Mouse (Mus musculus): ENCODE data around the gene Map2. TPM values are rescaled to one million over a fixed set of nuclear protein-coding genes. Genes with fewer than 3 reads are reported as not detected.

Map2 gene
- polyA plus RNA-seq, 1 experiment from 2014 or later = 14.3 TPM

DNA sequence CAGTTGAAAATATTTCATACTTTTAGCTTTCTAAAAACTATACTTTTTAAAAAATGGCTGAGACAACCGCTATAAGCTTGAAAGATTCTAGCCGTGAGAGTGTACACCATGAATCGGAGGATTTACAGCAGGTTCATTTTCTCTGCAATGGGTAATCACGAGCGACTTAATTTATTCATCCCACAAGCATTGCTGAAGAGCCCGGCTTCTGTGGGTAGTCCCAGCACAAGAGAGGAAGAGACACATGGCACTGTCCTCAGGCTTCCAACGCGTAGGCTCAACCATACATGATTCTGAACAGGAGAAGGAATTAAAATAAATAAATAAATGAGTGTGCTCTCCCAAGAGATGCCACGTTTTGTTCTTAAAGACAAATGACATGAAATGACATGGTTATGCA is 148.4 kb downstream of the Map2 start:
- Histone ChIP-seq H3K36me3 (no peaks in the 10 kb centered on the region), H3K27me3 (no peaks in the 10 kb centered on the region), H3K9me3 (no peaks in the 10 kb centered on the region), H3K4me1 (no peaks in the 10 kb centered on the region), H3K27ac (no peak overlapping the region), H3K4me2 (no peak overlapping the region), H3K4me3 (no peak overlapping the region), H3K9ac (no peak overlapping the region)
- 82% methylated on average over 9 of the region's 9 CpGs for WGBS
- no peak for ATAC-seq (ENCODE audit: borderline replicate concordance, extremely low read depth, low FRiP score, low TSS enrichment)

DNA sequence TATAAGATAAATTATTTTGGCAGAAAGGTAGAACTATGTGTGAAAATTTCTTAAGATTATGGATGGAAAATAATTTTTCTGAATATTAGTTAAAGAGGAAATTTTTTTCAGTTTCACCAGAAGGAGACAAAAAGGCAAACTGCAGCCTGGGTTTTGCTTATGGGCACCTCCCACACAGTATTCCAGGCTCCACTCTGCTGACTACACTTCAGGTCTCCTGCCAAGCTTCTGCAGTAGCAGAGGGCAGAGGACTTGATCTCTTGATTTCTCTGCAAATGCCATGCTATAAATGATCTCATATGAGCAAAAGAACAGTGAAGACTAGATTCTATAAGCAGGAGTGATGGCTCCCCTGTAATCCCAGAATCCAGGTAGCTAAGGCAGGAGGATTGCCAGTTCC is 149.9 kb downstream of the Map2 start:
- Histone ChIP-seq H3K4me2 (no peak overlapping the region), H3K9me3 (no peaks in the 10 kb centered on the region), H3K27ac (no peak overlapping the region), H3K4me1 (no peaks in the 10 kb centered on the region), H3K9ac (no peak overlapping the region), H3K27me3 (no peaks in the 10 kb centered on the region), H3K4me3 (no peak overlapping the region), H3K36me3 (no peaks in the 10 kb centered on the region)
- no peak for ATAC-seq (ENCODE audit: borderline replicate concordance, extremely low read depth, low FRiP score, low TSS enrichment)

DNA sequence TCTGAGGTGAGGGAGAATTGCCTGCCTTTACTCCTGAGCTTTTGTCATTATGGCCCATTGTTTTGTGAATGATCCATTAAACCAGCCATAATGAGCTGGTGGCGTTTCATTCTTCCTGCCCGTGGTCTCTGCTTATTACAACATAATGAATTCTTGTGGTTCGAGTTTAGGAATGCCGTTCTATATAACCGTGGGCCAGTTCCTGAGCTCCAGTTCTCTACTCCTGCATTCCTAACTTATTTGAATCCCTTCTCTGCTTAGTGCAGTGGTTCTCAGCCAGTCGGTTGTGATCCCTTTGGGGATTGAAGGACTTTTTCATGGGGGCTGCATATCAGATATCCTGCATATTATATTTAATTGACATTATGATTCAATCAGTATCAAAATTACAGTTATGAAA is 153.9 kb downstream of the Map2 start:
- Histone ChIP-seq H3K36me3 (no peaks in the 10 kb centered on the region), H3K9me3 (no peaks in the 10 kb centered on the region)

DNA sequence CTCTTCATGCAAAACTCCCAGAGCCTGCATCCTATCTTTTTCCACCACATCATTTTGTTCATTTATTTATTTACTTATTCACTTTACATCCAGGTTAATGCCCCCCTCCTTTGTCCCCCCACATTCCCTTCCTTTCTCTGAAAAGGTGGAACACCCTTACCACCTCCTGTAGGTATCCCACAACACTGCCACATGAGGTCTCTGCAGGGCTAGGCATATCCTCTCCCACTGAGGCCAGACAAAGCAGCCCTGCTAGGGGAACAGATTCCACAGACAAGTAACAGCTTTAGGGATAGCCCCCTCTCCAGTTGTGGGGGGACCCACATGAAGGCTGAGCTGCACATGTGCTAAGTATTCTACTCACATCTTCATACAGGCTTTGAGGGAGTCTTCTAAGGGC is 154.5 kb downstream of the Map2 start:
- no peak for ATAC-seq (ENCODE audit: borderline replicate concordance, extremely low read depth, low FRiP score, low TSS enrichment)
- no peaks in the 10 kb centered on the region for H3K27me3 ChIP-seq
- H3K4me2 ChIP-seq = no peak overlapping the region
- no peak overlapping the region for H3K9ac ChIP-seq
- H3K4me1 ChIP-seq = no peaks in the 10 kb centered on the region
- H3K36me3 ChIP-seq = no peaks in the 10 kb centered on the region
- H3K9me3 ChIP-seq = no peaks in the 10 kb centered on the region
- no peak overlapping the region for H3K27ac ChIP-seq
- H3K4me3 ChIP-seq = no peak overlapping the region

More for the DNA sequence above, 153.9 kb downstream of the Map2 start:
- H3K4me2 ChIP-seq = no peak overlapping the region
- H3K27me3 ChIP-seq = no peaks in the 10 kb centered on the region
- 66% methylated on average over 6 of the region's 6 CpGs for WGBS
- H3K4me3 ChIP-seq = no peak overlapping the region
- H3K9ac ChIP-seq = no peak overlapping the region
- H3K4me1 ChIP-seq = no peaks in the 10 kb centered on the region
- no peak overlapping the region for H3K27ac ChIP-seq
- no peak for ATAC-seq (ENCODE audit: borderline replicate concordance, extremely low read depth, low FRiP score, low TSS enrichment)

DNA sequence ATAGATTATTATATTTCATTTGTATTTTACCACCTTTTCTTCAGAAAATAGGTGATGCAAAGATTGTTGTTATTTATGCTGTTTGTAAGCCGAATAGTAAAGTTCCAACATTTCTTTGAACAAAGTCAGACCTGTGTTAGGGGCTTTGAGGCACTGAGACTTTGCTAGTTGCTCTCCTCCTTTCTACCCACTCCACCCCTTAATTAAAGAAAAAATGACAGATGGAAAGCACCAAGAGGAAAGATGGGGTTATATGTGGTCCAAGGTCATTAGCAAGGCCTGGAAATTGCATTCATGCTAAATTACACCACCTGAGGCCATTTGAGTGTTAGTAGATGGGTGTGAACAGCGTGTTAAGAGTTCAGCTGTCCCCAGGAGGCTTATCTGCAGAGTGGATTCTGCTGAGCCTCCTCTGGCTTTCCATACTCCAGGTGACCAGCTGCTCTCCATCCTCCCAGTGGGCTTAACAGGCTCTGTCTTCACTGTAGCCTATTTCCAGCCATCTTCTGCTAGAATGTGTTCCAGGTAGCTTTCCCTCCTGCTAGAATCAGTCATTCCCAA is 160.7 kb downstream of the Map2 start:
- Histone ChIP-seq H3K9ac (no peak overlapping the region), H3K4me1 (no peaks in the 10 kb centered on the region), H3K36me3 (no peaks in the 10 kb centered on the region), H3K27ac (no peak overlapping the region), H3K4me2 (no peak overlapping the region), H3K4me3 (no peak overlapping the region), H3K27me3 (no peaks in the 10 kb centered on the region), H3K9me3 (no peaks in the 10 kb centered on the region)
- 86% methylated on average over 2 of the region's 2 CpGs for WGBS
- no peak for ATAC-seq (ENCODE audit: borderline replicate concordance, extremely low read depth, low FRiP score, low TSS enrichment)

DNA sequence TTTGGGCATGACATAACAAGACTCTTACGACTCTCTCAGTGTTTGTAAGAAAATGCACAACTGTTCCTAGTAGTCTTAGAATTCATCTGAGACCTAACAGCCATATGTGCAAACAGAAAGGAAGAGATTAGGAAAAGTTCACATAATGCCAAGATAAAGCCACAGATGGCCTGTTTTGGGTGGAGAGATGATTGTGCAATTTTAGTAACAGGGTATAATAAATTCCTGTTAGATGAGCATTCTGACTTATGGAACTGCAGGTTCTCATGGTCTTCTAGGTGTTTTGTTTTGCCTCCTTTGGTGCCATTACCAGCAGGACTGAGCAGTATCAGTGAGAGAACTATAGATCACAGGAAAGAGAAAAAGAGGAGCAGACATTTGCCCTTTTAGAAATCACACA is 164.1 kb downstream of the Map2 start:
- H3K4me2 ChIP-seq = no peak overlapping the region
- H3K9ac ChIP-seq = no peak overlapping the region
- H3K4me3 ChIP-seq = no peak overlapping the region
- no peak overlapping the region for H3K27ac ChIP-seq
- H3K36me3 ChIP-seq = no peaks in the 10 kb centered on the region
- ATAC-seq (ENCODE audit: borderline replicate concordance, extremely low read depth, low FRiP score, low TSS enrichment) = no peak
- no peaks in the 10 kb centered on the region for H3K9me3 ChIP-seq
- WGBS = 67% methylated on average over 1 of the region's 1 CpGs
- H3K4me1 ChIP-seq = no peaks in the 10 kb centered on the region
- no peaks in the 10 kb centered on the region for H3K27me3 ChIP-seq

DNA sequence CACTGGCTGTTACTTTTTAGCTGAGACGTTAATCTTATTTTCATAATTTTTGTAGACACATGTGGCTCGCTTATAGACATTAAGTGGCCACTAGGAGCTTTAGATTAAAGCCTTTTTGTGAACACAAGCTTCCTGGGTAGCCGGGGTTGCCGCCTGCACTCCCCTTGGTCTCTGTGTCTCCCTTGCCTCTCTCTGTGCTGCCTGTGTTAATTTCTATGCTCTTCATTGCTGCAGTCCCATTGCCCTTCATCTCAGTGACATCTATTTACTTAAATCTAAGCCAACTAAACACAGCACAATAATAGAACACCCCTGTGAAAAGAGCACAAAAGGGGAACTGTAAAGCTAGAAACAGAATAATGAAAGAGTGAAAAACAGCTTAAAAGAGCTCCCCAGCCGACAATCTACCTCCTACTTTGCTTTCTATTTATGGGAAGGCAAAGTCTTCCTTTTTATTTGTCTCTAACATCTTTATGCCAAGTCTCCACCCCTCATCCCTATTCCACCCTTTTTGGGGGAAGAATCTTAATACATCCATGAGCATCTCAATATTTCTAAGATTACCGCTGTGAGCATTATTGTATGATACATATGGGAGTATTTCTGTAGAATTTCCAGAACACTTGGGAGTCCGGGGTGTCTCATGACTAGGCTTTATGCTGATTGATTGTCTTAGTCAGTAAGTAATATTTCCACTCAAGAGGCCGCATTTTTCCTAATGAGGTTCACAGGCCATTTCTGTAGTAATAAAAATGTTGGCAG is 173.5 kb downstream of the Map2 start:
- Histone ChIP-seq H3K27me3 (no peaks in the 10 kb centered on the region), H3K4me2 (no peak overlapping the region), H3K27ac (no peak overlapping the region), H3K9me3 (no peaks in the 10 kb centered on the region), H3K9ac (no peak overlapping the region), H3K4me3 (no peak overlapping the region), H3K36me3 (no peaks in the 10 kb centered on the region), H3K4me1 (no peaks in the 10 kb centered on the region)
- 69% methylated on average over 8 of the region's 8 CpGs for WGBS
- ATAC-seq (ENCODE audit: borderline replicate concordance, extremely low read depth, low FRiP score, low TSS enrichment) = no peak

DNA sequence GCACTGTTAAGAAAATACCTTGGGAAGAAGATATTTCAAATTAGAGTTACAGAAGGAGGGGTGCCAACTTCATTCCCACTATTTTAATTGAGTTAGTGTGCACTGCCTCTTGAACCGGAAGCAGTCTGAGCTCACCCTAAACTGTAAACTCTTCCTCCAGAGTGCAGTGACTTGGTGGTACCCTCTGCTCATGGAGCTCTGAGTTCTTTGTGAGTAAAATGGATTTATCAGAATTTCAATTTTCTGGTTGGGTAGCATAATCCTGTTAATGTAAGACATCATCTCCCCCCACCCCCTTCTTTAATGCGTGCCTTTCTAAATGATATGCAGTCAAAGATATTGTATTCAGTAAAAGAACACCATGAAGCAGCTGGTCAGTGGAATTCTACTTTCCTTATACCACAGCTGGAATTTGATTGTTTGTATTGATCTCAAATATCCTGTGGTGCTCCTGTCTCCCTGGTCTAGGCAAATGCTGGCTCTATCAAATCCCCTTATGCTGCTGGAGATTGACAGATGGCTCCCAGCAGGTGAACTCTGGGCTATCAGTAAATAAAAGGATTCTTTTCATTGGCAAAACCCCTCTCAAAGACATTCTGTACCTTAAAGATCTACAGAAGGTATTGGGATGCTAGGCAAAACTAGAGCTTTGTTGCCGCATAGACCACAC is 174.2 kb downstream of the Map2 start:
- no peak overlapping the region for H3K9ac ChIP-seq
- no peaks in the 10 kb centered on the region for H3K4me1 ChIP-seq
- no peak overlapping the region for H3K4me3 ChIP-seq
- no peak overlapping the region for H3K27ac ChIP-seq
- H3K27me3 ChIP-seq = no peaks in the 10 kb centered on the region
- ATAC-seq (ENCODE audit: borderline replicate concordance, extremely low read depth, low FRiP score, low TSS enrichment) = no peak
- WGBS = 76% methylated on average over 3 of the region's 3 CpGs
- no peaks in the 10 kb centered on the region for H3K9me3 ChIP-seq
- H3K36me3 ChIP-seq = no peaks in the 10 kb centered on the region
- H3K4me2 ChIP-seq = no peak overlapping the region

DNA sequence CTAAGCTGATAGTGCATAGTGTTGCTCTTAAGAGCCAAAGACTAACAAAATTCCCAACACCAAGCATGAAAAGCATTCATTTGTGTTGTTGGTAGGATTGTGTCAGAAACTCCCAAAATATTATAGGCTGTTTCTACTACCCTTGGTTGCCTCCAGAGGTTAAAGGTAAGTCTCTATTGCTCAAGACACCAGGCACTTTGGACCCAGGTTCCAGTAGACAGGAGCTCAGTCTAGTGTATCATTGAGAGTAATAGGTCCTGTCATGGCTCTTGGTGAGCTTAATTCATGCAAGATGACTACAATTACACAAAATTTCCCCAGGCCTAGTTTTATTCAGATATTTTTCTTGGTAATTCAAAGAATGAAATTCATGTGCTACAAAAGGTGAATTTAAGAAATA is 176.3 kb downstream of the Map2 start:
- ATAC-seq (ENCODE audit: borderline replicate concordance, extremely low read depth, low FRiP score, low TSS enrichment) = no peak

DNA sequence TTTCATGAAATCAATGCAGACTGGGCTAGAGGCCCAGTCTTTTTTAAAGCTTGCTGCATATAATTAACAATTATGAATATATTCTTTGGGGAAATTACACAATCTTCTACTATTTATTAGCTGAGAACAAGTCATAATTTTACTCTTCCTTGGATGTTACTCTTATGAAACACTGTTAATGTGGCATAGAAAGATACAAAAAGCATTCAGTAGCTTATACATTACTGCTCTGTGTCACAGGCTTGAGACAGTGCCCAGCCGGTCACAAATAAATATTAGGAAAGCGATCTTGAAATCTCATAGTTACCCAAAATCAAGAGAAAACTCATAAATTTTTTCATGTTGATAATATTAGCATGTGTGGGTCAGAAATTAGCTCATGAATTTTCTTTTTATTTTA is 186.7 kb downstream of the Map2 start:
- H3K4me1 ChIP-seq = no peaks in the 10 kb centered on the region
- no peaks in the 10 kb centered on the region for H3K36me3 ChIP-seq
- no peaks in the 10 kb centered on the region for H3K9me3 ChIP-seq
- peak; percentile 65; the same call in 1 of the 2 replicates for ATAC-seq (ENCODE audit: borderline replicate concordance, extremely low read depth, low FRiP score, low TSS enrichment)
- H3K4me2 ChIP-seq = no peak overlapping the region
- no peak overlapping the region for H3K27ac ChIP-seq
- H3K9ac ChIP-seq = no peak overlapping the region
- 68% methylated on average over 2 of the region's 2 CpGs for WGBS
- H3K27me3 ChIP-seq = no peaks in the 10 kb centered on the region
- H3K4me3 ChIP-seq = no peak overlapping the region

More for the DNA sequence above, 176.3 kb downstream of the Map2 start:
- no peak overlapping the region for H3K4me2 ChIP-seq
- H3K36me3 ChIP-seq = no peaks in the 10 kb centered on the region
- no peak overlapping the region for H3K27ac ChIP-seq
- no peak overlapping the region for H3K9ac ChIP-seq
- H3K9me3 ChIP-seq = no peaks in the 10 kb centered on the region
- H3K4me3 ChIP-seq = no peak overlapping the region
- H3K27me3 ChIP-seq = no peaks in the 10 kb centered on the region
- no peaks in the 10 kb centered on the region for H3K4me1 ChIP-seq

DNA sequence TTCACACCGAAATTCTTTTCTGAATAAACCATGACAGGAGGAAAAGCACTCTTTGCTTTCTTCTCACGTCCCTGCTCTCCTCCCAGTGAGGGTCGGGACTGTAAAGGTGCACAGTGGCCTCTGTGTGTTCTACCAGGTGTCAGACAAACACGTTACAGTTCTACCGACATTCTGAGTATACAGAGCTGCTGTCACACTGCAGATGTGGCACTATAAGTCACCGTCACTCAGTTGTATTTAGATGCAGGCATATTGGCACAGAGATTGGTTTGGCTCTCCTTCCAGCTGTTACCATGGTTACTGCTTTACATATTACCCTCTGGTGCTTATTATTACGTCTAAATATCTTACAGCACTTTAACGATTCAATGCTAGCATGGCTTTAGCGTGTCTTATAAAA is 188.2 kb downstream of the Map2 start:
- H3K4me3 ChIP-seq = no peak overlapping the region
- H3K27ac ChIP-seq = no peak overlapping the region
- H3K4me2 ChIP-seq = no peak overlapping the region
- H3K9me3 ChIP-seq = no peaks in the 10 kb centered on the region
- H3K36me3 ChIP-seq = no peaks in the 10 kb centered on the region
- no peak overlapping the region for H3K9ac ChIP-seq
- no peaks in the 10 kb centered on the region for H3K27me3 ChIP-seq
- ATAC-seq (ENCODE audit: borderline replicate concordance, extremely low read depth, low FRiP score, low TSS enrichment) = no peak
- WGBS = 59% methylated on average over 9 of the region's 9 CpGs
- no peaks in the 10 kb centered on the region for H3K4me1 ChIP-seq

DNA sequence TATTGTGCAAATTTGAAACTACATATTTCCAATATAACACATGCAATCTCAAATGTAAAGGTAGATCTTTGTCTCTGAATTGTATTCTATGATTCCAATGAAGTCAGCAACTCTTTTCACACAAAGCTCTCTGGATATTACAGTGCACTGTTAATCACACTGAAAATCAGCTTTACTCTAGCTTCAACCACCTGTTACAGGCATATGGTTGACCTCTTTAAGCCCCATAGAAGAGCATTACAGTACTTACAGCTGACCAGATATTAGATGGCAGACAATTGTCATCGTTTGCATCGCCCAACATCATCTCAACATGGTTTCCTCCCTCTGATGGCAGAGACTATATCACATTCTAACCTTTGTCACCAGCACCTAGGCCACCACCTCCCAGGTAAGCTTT is 189.3 kb downstream of the Map2 start:
- ATAC-seq (ENCODE audit: borderline replicate concordance, extremely low read depth, low FRiP score, low TSS enrichment) = no peak
- H3K27ac ChIP-seq = no peak overlapping the region
- 82% methylated on average over 2 of the region's 2 CpGs for WGBS

More for the DNA sequence above, 189.3 kb downstream of the Map2 start:
- Histone ChIP-seq H3K36me3 (no peaks in the 10 kb centered on the region), H3K4me3 (no peak overlapping the region), H3K27me3 (no peaks in the 10 kb centered on the region), H3K4me1 (no peaks in the 10 kb centered on the region), H3K9ac (no peak overlapping the region), H3K9me3 (no peaks in the 10 kb centered on the region), H3K4me2 (no peak overlapping the region)

Data from lung, embryonic 15.5 days (tissue).